Mouse (Mus musculus): ENCODE data around the gene P2rx7.

- TF ChIP-seq CTCF (IDR thresholded peaks at IDR 0.05; ENCODE audit: extremely low read depth, insufficient read depth, insufficient read length, insufficient replicate concordance) = no peak
- no peak for TF ChIP-seq POLR2A (IDR thresholded peaks at IDR 0.05; ENCODE audit: low read depth, low read length)
These were observed 7.4 kb upstream of the P2rx7 start for GRCm38 (mm10) chr5:122636308-122636707.

All from spleen, adult 2 months (tissue).